Mouse (Mus musculus) small intestine, adult 2 months (tissue): ENCODE data around the gene Rbm3.

Experiments used
- CTCF ChIP-seq: fragments of 200-500 bp; IDR thresholded peaks from 2 replicates; pipeline ENCODE4 v1.5.1; 2012; ENCODE audit warnings: low read depth, mild to moderate bottlenecking, control low read depth, inconsistent platforms, low read length, moderate library complexity, mixed read lengths; ENCODE audit not compliant: insufficient replicate concordance, insufficient read length; ENCODE audit errors: extremely low read depth
- POLR2A ChIP-seq: fragments of 200-500 bp; IDR thresholded peaks from 2 replicates; pipeline ENCODE4 v1.6.1; 2012; ENCODE audit warnings: low read depth, mild to moderate bottlenecking, control low read depth, inconsistent platforms, low read length, moderate library complexity

DNA sequence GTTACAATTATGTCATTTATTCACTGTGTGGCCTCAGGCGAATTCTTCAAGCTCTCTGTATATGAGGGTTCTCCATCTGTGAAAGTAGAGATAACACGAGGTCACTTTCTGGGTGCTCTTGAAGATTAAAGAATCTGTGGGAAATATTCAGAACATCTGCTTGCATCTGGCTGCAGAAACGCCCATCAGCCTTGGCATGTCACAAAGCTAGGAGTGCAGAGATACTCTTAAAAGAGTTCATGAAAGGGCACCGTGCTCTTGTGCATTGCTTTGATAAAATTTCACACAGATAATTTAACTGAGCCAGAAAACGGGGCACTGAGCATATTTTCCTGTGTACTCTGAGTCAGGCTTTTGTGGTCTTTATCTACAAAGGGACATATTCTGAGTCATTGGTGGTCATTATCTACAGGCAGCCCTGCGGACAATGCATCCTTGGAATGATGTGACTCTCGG lies 43.4 kb downstream of the Rbm3 start:
- TF ChIP-seq CTCF (no peak), POLR2A (no peak)
